Mouse (Mus musculus) cortical plate, adult 2 months (tissue): ENCODE measurements at regions not wholly inside any gene's neighbourhood (a gene's known extent, or its start where the extent isn't known, plus 50 kb on each side); places are given as distances from the start of the nearest gene placed in this dataset.

Source experiments
- CTCF ChIP-seq: fragments of 200-500 bp; IDR thresholded peaks from 2 replicates; pipeline ENCODE4 v1.5.1; 2011; ENCODE audit warnings: mild to moderate bottlenecking, control low read depth, low read length; ENCODE audit not compliant: insufficient read depth; ENCODE audit errors: extremely low read depth
- POLR2A ChIP-seq: fragments of 200-500 bp; IDR thresholded peaks from 2 replicates; pipeline ENCODE4 v1.6.1; 2011; ENCODE audit warnings: mild to moderate bottlenecking, low read length, control low read depth; ENCODE audit not compliant: insufficient read depth; ENCODE audit errors: extremely low read depth

DNA sequence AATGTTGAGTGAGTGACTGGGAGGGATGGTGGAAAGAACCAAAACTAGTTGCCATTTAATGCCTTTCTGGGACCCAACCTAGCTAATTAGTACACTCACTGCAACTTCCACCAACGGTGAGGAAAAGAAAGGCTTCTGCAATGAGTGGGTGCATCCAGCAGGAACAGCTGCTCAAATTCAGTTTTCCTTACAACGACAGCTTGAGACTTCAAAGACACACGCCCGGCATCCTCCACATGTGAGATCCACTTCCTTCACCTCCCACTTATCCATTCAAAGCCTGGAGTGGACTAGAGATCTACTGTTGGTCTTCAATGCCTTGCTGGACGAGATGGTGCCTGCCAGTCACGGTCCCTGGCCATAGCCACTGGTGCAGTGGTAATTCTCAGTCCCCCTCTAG is 328.3 kb downstream of the Rps6kc1 start:
- TF ChIP-seq POLR2A: no peak
- no peak for TF ChIP-seq CTCF
